Mouse (Mus musculus): ENCODE measurements around the gene Tubgcp6. TPM values are rescaled to one million over a fixed set of nuclear protein-coding genes. Genes with fewer than 3 reads are reported as not detected.
A peak's percentile ranks its signal among the peaks of the same experiment; 100 is the strongest.

Gene Tubgcp6
- polyA plus RNA-seq, 1 experiment from 2014 or later: 6.2 TPM

GRCm38 (mm10) chr15:89069336-89069840 is 53.5 kb downstream of the Tubgcp6 start:
- Histone ChIP-seq H3K27me3 (replicated peaks; ENCODE audit: insufficient read depth, low read length) (peaks cover 4% of the 10 kb centered on the region; the same call in 1 of the 2 replicates), H3K9me3 (ENCODE audit: low read length) (no peaks in the 10 kb centered on the region), H3K9ac (replicated peaks; ENCODE audit: low read depth) (no peak overlapping the region), H3K4me3 (ENCODE audit: low read depth, low read length) (no peak overlapping the region), H3K4me1 (ENCODE audit: insufficient read depth, low read depth, low read length) (no peaks in the 10 kb centered on the region), H3K4me2 (replicated peaks; ENCODE audit: low read depth, low read length) (no peak overlapping the region), H3K36me3 (ENCODE audit: insufficient read depth, low read length) (no peaks in the 10 kb centered on the region), H3K27ac (ENCODE audit: low read length) (no peak overlapping the region)
- no peak for DNase-seq (ENCODE audit: low spot score)
- 77% methylated on average over 18 of the region's 19 CpGs for WGBS
- TF ChIP-seq EP300 (IDR thresholded peaks at IDR 0.05) (no peak), CTCF (IDR thresholded peaks at IDR 0.05) (no peak)
- ATAC-seq: no peak

GRCm38 (mm10) chr15:89068226-89068625 is 54.7 kb downstream of the Tubgcp6 start:
- TF ChIP-seq EP300 (IDR thresholded peaks at IDR 0.05) (no peak), CTCF (IDR thresholded peaks at IDR 0.05) (no peak)
- H3K27me3 ChIP-seq (replicated peaks; ENCODE audit: insufficient read depth, low read length): peaks cover 4% of the 10 kb centered on the region; the same call in 1 of the 2 replicates
- H3K4me1 ChIP-seq (ENCODE audit: insufficient read depth, low read depth, low read length): no peaks in the 10 kb centered on the region
- H3K27ac ChIP-seq (ENCODE audit: low read length): no peak overlapping the region
- H3K4me3 ChIP-seq (ENCODE audit: low read depth, low read length): no peak overlapping the region
- H3K36me3 ChIP-seq (ENCODE audit: insufficient read depth, low read length): no peaks in the 10 kb centered on the region
- DNase-seq (ENCODE audit: low spot score): no peak
- WGBS: 16% methylated on average over 26 of the region's 26 CpGs
- no peak overlapping the region for H3K4me2 ChIP-seq (replicated peaks; ENCODE audit: low read depth, low read length)
- ATAC-seq: no peak
- no peaks in the 10 kb centered on the region for H3K9me3 ChIP-seq (ENCODE audit: low read length)
- H3K9ac ChIP-seq (replicated peaks; ENCODE audit: low read depth): no peak overlapping the region

GRCm38 (mm10) chr15:89067609-89068008 is 55.3 kb downstream of the Tubgcp6 start:
- Histone ChIP-seq H3K4me2 (replicated peaks; ENCODE audit: low read depth, low read length) (peak overlapping the region; percentile 47), H3K9ac (replicated peaks; ENCODE audit: low read depth) (no peak overlapping the region), H3K4me3 (ENCODE audit: low read depth, low read length) (no peak overlapping the region), H3K9me3 (ENCODE audit: low read length) (no peaks in the 10 kb centered on the region), H3K27me3 (replicated peaks; ENCODE audit: insufficient read depth, low read length) (peaks cover 6% of the 10 kb centered on the region; the same call in 1 of the 2 replicates), H3K27ac (ENCODE audit: low read length) (no peak overlapping the region), H3K36me3 (ENCODE audit: insufficient read depth, low read length) (no peaks in the 10 kb centered on the region), H3K4me1 (ENCODE audit: insufficient read depth, low read depth, low read length) (no peaks in the 10 kb centered on the region)
- TF ChIP-seq CTCF (IDR thresholded peaks at IDR 0.05): no peak
- TF ChIP-seq EP300 (IDR thresholded peaks at IDR 0.05): no peak
- no peak for ATAC-seq
- 19% methylated on average over 35 of the region's 35 CpGs for WGBS
- DNase-seq (ENCODE audit: low spot score): no peak

- Histone ChIP-seq H3K4me3 (ENCODE audit: low read depth, low read length) (no peak overlapping the region), H3K27me3 (replicated peaks; ENCODE audit: insufficient read depth, low read length) (peaks cover 23% of the 10 kb centered on the region; the same call in 1 of the 2 replicates), H3K27ac (ENCODE audit: low read length) (no peak overlapping the region), H3K4me2 (replicated peaks; ENCODE audit: low read depth, low read length) (no peak overlapping the region), H3K4me1 (ENCODE audit: insufficient read depth, low read depth, low read length) (no peaks in the 10 kb centered on the region), H3K9me3 (ENCODE audit: low read length) (no peaks in the 10 kb centered on the region), H3K36me3 (ENCODE audit: insufficient read depth, low read length) (no peaks in the 10 kb centered on the region), H3K9ac (replicated peaks; ENCODE audit: low read depth) (no peak overlapping the region)
- no peak for DNase-seq (ENCODE audit: low spot score)
- WGBS: 87% methylated on average over 5 of the region's 5 CpGs
- TF ChIP-seq EP300 (IDR thresholded peaks at IDR 0.05) (no peak), CTCF (IDR thresholded peaks at IDR 0.05) (no peak)
- ATAC-seq: no peak
These were observed 58.0 kb downstream of the Tubgcp6 start for GRCm38 (mm10) chr15:89064891-89065290.

GRCm38 (mm10) chr15:89063536-89063935 is 59.4 kb downstream of the Tubgcp6 start:
- no peak for ATAC-seq
- WGBS: 62% methylated on average over 6 of the region's 6 CpGs

GRCm38 (mm10) chr15:89063001-89063400 is 59.9 kb downstream of the Tubgcp6 start:
- WGBS: 67% methylated on average over 7 of the region's 7 CpGs
- no peak overlapping the region for H3K9ac ChIP-seq (replicated peaks; ENCODE audit: low read depth)
- H3K27me3 ChIP-seq (replicated peaks; ENCODE audit: insufficient read depth, low read length): peaks cover 32% of the 10 kb centered on the region
- no peaks in the 10 kb centered on the region for H3K9me3 ChIP-seq (ENCODE audit: low read length)
- no peak for ATAC-seq
- H3K4me3 ChIP-seq (ENCODE audit: low read depth, low read length): no peak overlapping the region
- H3K4me1 ChIP-seq (ENCODE audit: insufficient read depth, low read depth, low read length): no peaks in the 10 kb centered on the region
- H3K27ac ChIP-seq (ENCODE audit: low read length): no peak overlapping the region
- H3K4me2 ChIP-seq (replicated peaks; ENCODE audit: low read depth, low read length): no peak overlapping the region
- no peak for TF ChIP-seq CTCF (IDR thresholded peaks at IDR 0.05)
- no peak for TF ChIP-seq EP300 (IDR thresholded peaks at IDR 0.05)
- H3K36me3 ChIP-seq (ENCODE audit: insufficient read depth, low read length): no peaks in the 10 kb centered on the region
- no peak for DNase-seq (ENCODE audit: low spot score)

More at GRCm38 (mm10) chr15:89063536-89063935, 59.4 kb downstream of the Tubgcp6 start:
- Histone ChIP-seq H3K4me1 (ENCODE audit: insufficient read depth, low read depth, low read length) (no peaks in the 10 kb centered on the region), H3K4me2 (replicated peaks; ENCODE audit: low read depth, low read length) (no peak overlapping the region), H3K27ac (ENCODE audit: low read length) (no peak overlapping the region), H3K9me3 (ENCODE audit: low read length) (no peaks in the 10 kb centered on the region), H3K9ac (replicated peaks; ENCODE audit: low read depth) (no peak overlapping the region), H3K4me3 (ENCODE audit: low read depth, low read length) (no peak overlapping the region), H3K27me3 (replicated peaks; ENCODE audit: insufficient read depth, low read length) (peaks cover 30% of the 10 kb centered on the region), H3K36me3 (ENCODE audit: insufficient read depth, low read length) (no peaks in the 10 kb centered on the region)
- DNase-seq (ENCODE audit: low spot score): no peak
- TF ChIP-seq EP300 (IDR thresholded peaks at IDR 0.05) (no peak), CTCF (IDR thresholded peaks at IDR 0.05) (no peak)

- no peak for TF ChIP-seq EP300 (IDR thresholded peaks at IDR 0.05)
- TF ChIP-seq CTCF (IDR thresholded peaks at IDR 0.05): no peak
- H3K9me3 ChIP-seq (ENCODE audit: low read length): no peaks in the 10 kb centered on the region
- no peaks in the 10 kb centered on the region for H3K4me1 ChIP-seq (ENCODE audit: insufficient read depth, low read depth, low read length)
- H3K4me3 ChIP-seq (ENCODE audit: low read depth, low read length): no peak overlapping the region
- H3K36me3 ChIP-seq (ENCODE audit: insufficient read depth, low read length): no peaks in the 10 kb centered on the region
- peaks cover 33% of the 10 kb centered on the region for H3K27me3 ChIP-seq (replicated peaks; ENCODE audit: insufficient read depth, low read length)
- DNase-seq (ENCODE audit: low spot score) (no peak), ATAC-seq (no peak)
- no peak overlapping the region for H3K27ac ChIP-seq (ENCODE audit: low read length)
- no peak overlapping the region for H3K4me2 ChIP-seq (replicated peaks; ENCODE audit: low read depth, low read length)
- 81% methylated on average over 5 of the region's 5 CpGs for WGBS
- H3K9ac ChIP-seq (replicated peaks; ENCODE audit: low read depth): no peak overlapping the region
These were observed 60.4 kb downstream of the Tubgcp6 start for GRCm38 (mm10) chr15:89062518-89062910.
